Mouse (Mus musculus): ENCODE measurements around the gene Mrpl46. TPM values are rescaled to one million over a fixed set of nuclear protein-coding genes. Genes with fewer than 3 reads are reported as not detected.

Mrpl46 gene
- total RNA-seq (2022), result 10 to 100 TPM; 33.7 to 37.8 (median 35.1) TPM

GRCm38 (mm10) chr7:78782639-78783581 lies at the start of gene Mrpl46, which contains the start of gene Mrps11:
Gene Mrpl46 (minus strand): TSS chr7:78783531.
Gene Mrps11 (plus strand): TSS chr7:78783119.
- peak; percentile 76 for DNase-seq (ENCODE audit: low spot score in 2 of 2)

GRCm38 (mm10) chr7:78827749-78828362 lies 44.5 kb upstream of the Mrpl46 start:
- DNase-seq (ENCODE audit: low spot score in 2 of 2), result no peak

- no peak for DNase-seq (ENCODE audit: low spot score in 2 of 2)
These were observed 43.5 kb upstream of the Mrpl46 start for GRCm38 (mm10) chr7:78826682-78827385.

GRCm38 (mm10) chr7:78818336-78818735 lies 35.0 kb upstream of the Mrpl46 start:
- DNase-seq (ENCODE audit: low spot score in 2 of 2), result no peak

- DNase-seq (ENCODE audit: low spot score in 2 of 2), result no peak
These were observed 31.4 kb upstream of the Mrpl46 start for GRCm38 (mm10) chr7:78814766-78815165.

- peak in 1 of 2 experiments; percentile 2 for DNase-seq (ENCODE audit: low spot score in 2 of 2)
These were observed 30.5 kb upstream of the Mrpl46 start for GRCm38 (mm10) chr7:78813791-78814190.

GRCm38 (mm10) chr7:78807192-78807591 lies 23.9 kb upstream of the Mrpl46 start:
- DNase-seq (ENCODE audit: low spot score in 2 of 2), result no peak

- no peak for DNase-seq (ENCODE audit: low spot score in 2 of 2)
These were observed 20.5 kb upstream of the Mrpl46 start for GRCm38 (mm10) chr7:78803841-78804240.

- DNase-seq (ENCODE audit: low spot score in 2 of 2), result no peak
These were observed 16.6 kb upstream of the Mrpl46 start for GRCm38 (mm10) chr7:78799730-78800496.

GRCm38 (mm10) chr7:78797843-78798455 lies 14.6 kb upstream of the Mrpl46 start:
- DNase-seq (ENCODE audit: low spot score in 2 of 2), result peak; percentile 38 to 71

GRCm38 (mm10) chr7:78796624-78797023 lies 13.3 kb upstream of the Mrpl46 start:
- peak in 1 of 2 experiments; percentile 51 for DNase-seq (ENCODE audit: low spot score in 2 of 2)

- DNase-seq (ENCODE audit: low spot score in 2 of 2), result no peak
These were observed 11.3 kb upstream of the Mrpl46 start for GRCm38 (mm10) chr7:78794571-78795092.

GRCm38 (mm10) chr7:78793895-78794570 lies 10.7 kb upstream of the Mrpl46 start:
- no peak for DNase-seq (ENCODE audit: low spot score in 2 of 2)

GRCm38 (mm10) chr7:78791359-78792222 lies 8.3 kb upstream of the Mrpl46 start:
- peak in 1 of 2 experiments; percentile 27 for DNase-seq (ENCODE audit: low spot score in 2 of 2)

GRCm38 (mm10) chr7:78787793-78788380 lies 4.6 kb upstream of the Mrpl46 start:
- no peak for DNase-seq (ENCODE audit: low spot score in 2 of 2)

GRCm38 (mm10) chr7:78785906-78786305 lies 2.6 kb upstream of the Mrpl46 start:
- DNase-seq (ENCODE audit: low spot score in 2 of 2), result no peak

- DNase-seq (ENCODE audit: low spot score in 2 of 2), result no peak
These were observed 4.6 kb downstream of the Mrpl46 start for GRCm38 (mm10) chr7:78778741-78779140.

GRCm38 (mm10) chr7:78770936-78771335 lies 12.4 kb downstream of the Mrpl46 start:
- no peak for DNase-seq (ENCODE audit: low spot score in 2 of 2)

Measured in left cerebral cortex, adult 8-10 months (tissue).